Mouse (Mus musculus) stomach, embryonic 16.5 days (tissue): ENCODE measurements around the gene Cited1. TPM values are rescaled to one million over a fixed set of nuclear protein-coding genes. Genes with fewer than 3 reads are reported as not detected.
"Not testable (repeated sequence)": the region's sequence is repeated elsewhere in the genome, so short reads cannot be mapped to it uniquely, and the experiment has no call there.

Experiments
- ATAC-seq: fragments of 200-750 bp; cut with Nextera tagmentation; 2 replicates; pipeline ENCODE4 v1.8.0; 2017; ENCODE audit warnings: moderate number of reproducible peaks, moderate TSS enrichment; ENCODE audit not compliant: insufficient read depth, low FRiP score
- H3K27ac ChIP-seq: fragments of 300-500 bp; sonication (generic); 2 replicates; pipeline ENCODE4 v1.5.1; 2014; ENCODE audit warnings: low read length
- H3K27me3 ChIP-seq: fragments of 300-500 bp; sonication (generic); 2 replicates; pipeline ENCODE4 v1.6.1; 2014; ENCODE audit warnings: low read length, control low read depth, mixed read lengths; ENCODE audit not compliant: control insufficient read depth, insufficient read depth
- H3K36me3 ChIP-seq: fragments of 300-500 bp; sonication (generic); 2 replicates; pipeline ENCODE4 v1.6.1; 2014; ENCODE audit warnings: low read length; ENCODE audit not compliant: control insufficient read depth, insufficient read depth
- H3K4me1 ChIP-seq: fragments of 300-500 bp; sonication (generic); 2 replicates; pipeline ENCODE4 v1.6.1; 2014; ENCODE audit warnings: low read length, control low read depth, mixed read lengths; ENCODE audit not compliant: control insufficient read depth, insufficient read depth
- H3K4me2 ChIP-seq: fragments of 300-500 bp; sonication (generic); 2 replicates; pipeline ENCODE4 v1.6.1; 2014; ENCODE audit warnings: low read depth, low read length, mixed read lengths
- H3K4me3 ChIP-seq: fragments of 300-500 bp; sonication (generic); replicated peaks from 2 replicates; pipeline ENCODE4 v1.5.1; 2014; ENCODE audit warnings: mild to moderate bottlenecking, low read length
- H3K9ac ChIP-seq: fragments of 300-500 bp; sonication (generic); 2 replicates; pipeline ENCODE4 v1.6.1; 2014; ENCODE audit warnings: low read length
- H3K9me3 ChIP-seq: fragments of 300-500 bp; sonication (generic); replicated peaks from 2 replicates; pipeline ENCODE4 v1.6.1; 2016; ENCODE audit warnings: low read length, control low read depth; ENCODE audit not compliant: control insufficient read depth
- WGBS: fragments of 180-500 bp; shearing (Covaris S2); extraction: QIAGEN DNeasy Blood & Tissue Kit; methylation state at CpG from one replicate; pipeline ENCODE4 v1.1.7; 2014; 5-methylcytosine and 5-hydroxymethylcytosine counted together
- microRNA-seq: library from miRNA; unstranded; fragments of <30 nt; microRNA quantifications from one replicate; pipeline ENCODE4, GENCODE M21; 2016
- polyA plus RNA-seq: library from polyadenylated mRNA; unstranded; fragments of >200 nt; fragmentation: Nextera tagmentation; extraction: Ambion mirVana; gene quantifications from 2 replicates; pipeline ENCODE4 v1.2.1, GENCODE M21; 2015

Gene Cited1
- polyA plus RNA-seq, 1 experiment from 2014 or later, result 8.9 TPM

DNA sequence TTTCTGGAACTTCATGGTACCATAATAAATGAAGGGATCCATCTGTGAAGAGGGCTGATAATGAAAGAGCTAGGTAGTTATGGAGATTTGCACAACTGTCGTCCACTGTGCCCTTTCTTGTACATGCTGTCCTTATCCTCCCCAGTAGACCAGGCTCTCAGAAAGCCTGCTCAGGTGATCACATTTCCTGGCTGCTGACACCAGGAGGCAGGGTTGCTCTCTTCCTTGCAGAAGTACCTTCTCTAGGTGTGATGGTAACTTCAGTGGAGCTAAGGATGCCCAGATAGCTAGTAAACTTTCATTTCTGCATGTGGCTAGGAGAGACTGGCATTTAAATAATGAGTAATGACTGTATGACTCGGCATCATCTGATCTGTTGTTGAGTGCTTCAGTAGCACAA is 7.6 kb downstream of the Cited1 start:
- WGBS, result 58% methylated on average over 2 of the region's 2 CpGs
- peaks cover 10% of the 10 kb centered on the region; the same call in 1 of the 2 replicates for H3K27me3 ChIP-seq
- no peaks in the 10 kb centered on the region for H3K4me1 ChIP-seq
- ATAC-seq, result no peak
- no peak overlapping the region for H3K27ac ChIP-seq
- no peaks in the 10 kb centered on the region for H3K36me3 ChIP-seq
- H3K9ac ChIP-seq, result no peak overlapping the region
- H3K4me2 ChIP-seq, result no peak overlapping the region
- no peak overlapping the region for H3K4me3 ChIP-seq
- no peaks in the 10 kb centered on the region for H3K9me3 ChIP-seq

GRCm38 (mm10) chrX:102219126-102219525 is 32.9 kb downstream of the Cited1 start:
- Histone ChIP-seq H3K9ac (no peak overlapping the region), H3K9me3 (no peaks in the 10 kb centered on the region), H3K4me3 (no peak overlapping the region), H3K4me2 (no peak overlapping the region), H3K27ac (no peak overlapping the region), H3K4me1 (no peaks in the 10 kb centered on the region), H3K36me3 (no peaks in the 10 kb centered on the region), H3K27me3 (no peaks in the 10 kb centered on the region)
- WGBS, result 25% methylated on average over 1 of the region's 1 CpGs
- no peak for ATAC-seq

GRCm38 (mm10) chrX:102215356-102215755 is 36.6 kb downstream of the Cited1 start:
- H3K9ac ChIP-seq, H3K4me1 ChIP-seq, H3K27me3 ChIP-seq, H3K4me3 ChIP-seq, H3K36me3 ChIP-seq, H3K9me3 ChIP-seq, ATAC-seq, H3K27ac ChIP-seq, H3K4me2 ChIP-seq: not testable (repeated sequence)
- 53% methylated on average over 9 of the region's 9 CpGs for WGBS

Small RNA genes within 50 kb of the gene (microRNA-seq; reads per million reads assigned to microRNA genes)
- gene Gm26318, result not detected

Other genes starting within 250 kb of the Cited1 start
- gene Rtl5, start 180.9 kb downstream of the Cited1 start, polyA plus RNA-seq, result 2.3 and 2.7 TPM in 2 replicates
- gene Pin4, start 132.7 kb downstream of the Cited1 start, polyA plus RNA-seq, result 43.3 and 54.5 TPM in 2 replicates
- gene Ercc6l, start 95.1 kb downstream of the Cited1 start, polyA plus RNA-seq, result 9.7 and 10.1 TPM in 2 replicates
- gene Rps4x, start 62.8 kb downstream of the Cited1 start, polyA plus RNA-seq, result 670 and 719 TPM in 2 replicates